Mouse (Mus musculus): Measurements from ENCODE around the gene Map3k7cl.

The Map3k7cl gene

DNA sequence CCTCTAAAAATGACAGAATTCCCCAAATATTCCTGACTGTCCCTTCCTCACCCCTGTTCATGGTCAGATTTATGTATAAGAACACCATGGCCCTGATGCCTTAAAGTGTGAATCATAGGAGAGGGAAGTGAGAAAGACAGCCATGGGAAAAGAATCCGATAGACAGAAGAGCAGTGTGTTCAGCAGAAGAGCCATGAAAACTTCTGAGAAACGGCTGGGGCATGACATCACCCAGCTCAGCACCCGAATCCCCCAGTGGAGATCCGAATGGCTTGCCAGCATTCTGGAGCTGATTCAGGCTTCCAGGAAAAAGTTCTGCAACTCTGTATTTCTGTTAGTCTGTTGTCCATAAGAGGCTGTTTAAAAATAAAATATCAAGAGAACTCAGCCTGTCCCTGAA, 82.7 kb downstream of the Map3k7cl start:
- DNase-seq (ENCODE audit: low read depth, low spot score) = no peak

DNA sequence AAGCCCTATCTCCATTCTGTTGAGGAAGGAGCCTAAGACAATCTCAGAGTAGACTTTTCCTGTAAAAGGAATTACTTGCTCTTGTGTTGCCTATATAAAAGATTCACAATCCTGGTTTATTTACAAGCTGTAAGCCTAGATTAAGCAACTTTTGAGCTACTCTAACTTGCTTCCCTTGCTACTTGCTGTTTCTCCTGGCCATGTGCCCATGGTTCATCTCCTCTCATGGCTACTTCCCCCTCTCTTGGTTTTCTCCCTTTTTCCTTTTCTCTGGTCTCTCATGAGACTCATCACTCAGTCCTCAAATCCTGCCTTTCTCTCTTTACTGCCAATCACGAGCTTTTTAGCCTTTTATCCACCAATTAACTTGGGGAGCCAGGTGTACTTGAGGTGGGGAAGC, 85.0 kb downstream of the Map3k7cl start:
- no peak for DNase-seq (ENCODE audit: low read depth, low spot score)

DNA sequence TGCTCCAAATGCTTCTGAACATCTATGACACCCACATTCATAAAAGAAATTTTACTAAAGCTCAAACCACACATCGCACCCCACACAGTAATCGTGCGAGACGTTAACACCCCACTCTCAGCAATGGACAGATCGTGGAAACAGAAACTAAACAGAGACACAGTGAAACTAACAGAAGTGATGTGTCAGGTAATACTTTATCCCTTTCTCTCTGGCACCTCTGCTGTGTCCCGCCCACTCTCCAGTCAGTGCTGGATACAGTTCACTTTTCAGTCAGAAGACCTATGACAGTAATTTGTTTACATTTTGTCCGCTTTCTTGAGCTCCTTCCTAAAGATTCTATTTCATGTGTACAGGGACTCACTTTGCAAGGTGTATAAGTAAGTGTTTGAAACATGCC, 89.1 kb downstream of the Map3k7cl start:
- DNase-seq (ENCODE audit: low read depth, low spot score) = no peak

DNA sequence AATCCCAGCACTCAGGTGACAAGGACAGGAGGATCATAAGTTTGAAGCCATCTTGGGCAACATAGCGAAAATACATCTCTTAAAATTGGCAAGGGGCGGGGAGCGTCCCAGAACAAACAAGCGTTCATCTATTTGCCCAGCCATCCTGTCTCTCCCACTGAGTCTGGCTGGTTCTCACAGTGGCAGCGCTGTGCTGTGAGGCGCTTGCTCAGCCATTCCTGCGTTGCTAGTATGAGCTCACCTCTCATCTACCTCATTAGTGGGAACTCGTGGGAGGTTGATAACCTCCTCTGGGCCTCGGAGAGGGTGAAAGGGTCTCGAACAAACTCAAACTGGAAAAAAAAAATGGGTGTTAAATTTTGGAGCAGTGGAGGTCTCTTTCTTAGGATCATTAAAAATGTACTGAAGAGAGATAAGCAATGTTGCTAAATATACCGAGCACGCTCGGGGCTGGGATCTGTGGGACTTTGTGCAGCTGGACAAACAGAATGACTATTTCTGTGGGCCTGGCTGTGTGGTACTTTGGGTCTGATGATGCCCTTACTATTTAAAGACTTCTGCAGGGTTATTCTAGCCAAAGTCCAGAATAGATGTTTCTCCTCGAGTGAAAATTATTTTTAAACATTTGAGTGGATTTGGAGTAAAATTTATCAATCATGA, 91.1 kb downstream of the Map3k7cl start:
- no peak for DNase-seq (ENCODE audit: low read depth, low spot score)

Measured in brain, embryonic 18.5 days (tissue).